Mouse (Mus musculus) spleen, postnatal 14 days (tissue): ENCODE measurements around the gene Pinlyp.

Source experiments
- DNase-seq, 2 experiments: peaks; one replicate each; pipeline ENCODE4 v3.0.0; 2021 to 2022; ENCODE audit warnings: low spot score in 2 of 2

Gene Pinlyp

GRCm38 (mm10) chr7:24563191-24563836, 17.4 kb upstream of the Pinlyp start:
- no peak for DNase-seq

GRCm38 (mm10) chr7:24561450-24561849, 15.5 kb upstream of the Pinlyp start:
- no peak for DNase-seq

- DNase-seq = no peak
These were observed 9.9 kb upstream of the Pinlyp start for GRCm38 (mm10) chr7:24555786-24556185.

GRCm38 (mm10) chr7:24551985-24552759, 6.3 kb upstream of the Pinlyp start:
- no peak for DNase-seq

- DNase-seq = no peak
These were observed 1.7 kb upstream of the Pinlyp start for GRCm38 (mm10) chr7:24547534-24548036.

GRCm38 (mm10) chr7:24546634-24547389, 894 bp upstream of the Pinlyp start:
- peak; percentile 97 for DNase-seq

- DNase-seq = no peak
These were observed 1.4 kb downstream of the Pinlyp start for GRCm38 (mm10) chr7:24544506-24544905.

GRCm38 (mm10) chr7:24539686-24540085, 6.2 kb downstream of the Pinlyp start:
- no peak for DNase-seq

- no peak for DNase-seq
These were observed 7.2 kb downstream of the Pinlyp start for GRCm38 (mm10) chr7:24538701-24539100.

GRCm38 (mm10) chr7:24538154-24538553, 7.8 kb downstream of the Pinlyp start:
- DNase-seq = no peak

GRCm38 (mm10) chr7:24537591-24537990, 8.3 kb downstream of the Pinlyp start:
- no peak for DNase-seq

GRCm38 (mm10) chr7:24537081-24537480, 8.8 kb downstream of the Pinlyp start:
- DNase-seq = no peak

GRCm38 (mm10) chr7:24534301-24534700, 11.6 kb downstream of the Pinlyp start:
- DNase-seq = no peak

GRCm38 (mm10) chr7:24533806-24534205, 12.1 kb downstream of the Pinlyp start:
- DNase-seq = no peak

- no peak for DNase-seq
These were observed 12.8 kb downstream of the Pinlyp start for GRCm38 (mm10) chr7:24533031-24533571.

GRCm38 (mm10) chr7:24531211-24531971, 14.5 kb downstream of the Pinlyp start:
- peak; percentile 51 to 74 for DNase-seq

- DNase-seq = peak; percentile 93
These were observed 15.6 kb downstream of the Pinlyp start, which contains the start of gene Irgq for GRCm38 (mm10) chr7:24530062-24530931. Gene Irgq (plus strand): TSS chr7:24530689.

GRCm38 (mm10) chr7:24529580-24529979, 16.3 kb downstream of the Pinlyp start:
- DNase-seq = no peak

- DNase-seq = no peak
These were observed 17.1 kb downstream of the Pinlyp start for GRCm38 (mm10) chr7:24528861-24529260.
